Mouse (Mus musculus) liver, postnatal 0 days (tissue): Measurements from ENCODE around the gene Serpina9. TPM values are rescaled to one million over a fixed set of nuclear protein-coding genes. Genes with fewer than 3 reads are reported as not detected.
"Not testable (repeated sequence)": the region's sequence is repeated elsewhere in the genome, so short reads cannot be mapped to it uniquely, and the experiment has no call there.

ENCODE experiments used
- ATAC-seq: fragments of 200-750 bp; cut with Nextera tagmentation; 2 replicates; pipeline ENCODE4 v1.8.0; 2017; ENCODE audit warnings: mild to moderate bottlenecking, moderate library complexity
- DNase-seq: peaks from one replicate; pipeline ENCODE4 v3.0.0-alpha.2; 2016
- H3K27ac ChIP-seq: fragments of 300-500 bp; sonication (generic); 2 replicates; pipeline ENCODE4 v1.5.1; 2014; ENCODE audit warnings: antibody characterized with exemption, moderate library complexity, mild to moderate bottlenecking, low read depth
- H3K27me3 ChIP-seq: fragments of 300-500 bp; sonication (generic); 2 replicates; pipeline ENCODE4 v1.6.1; 2014; ENCODE audit warnings: low read length, control low read depth, mixed read lengths; ENCODE audit not compliant: insufficient read depth
- H3K36me3 ChIP-seq: fragments of 300-500 bp; sonication (generic); replicated peaks from 2 replicates; pipeline ENCODE4 v1.6.1; 2014; ENCODE audit warnings: mild to moderate bottlenecking, control low read depth, low read length, moderate library complexity, mixed read lengths; ENCODE audit not compliant: insufficient read depth
- H3K4me1 ChIP-seq: fragments of 300-500 bp; sonication (generic); 2 replicates; pipeline ENCODE4 v1.6.1; 2014; ENCODE audit warnings: antibody characterized with exemption, mild to moderate bottlenecking, control low read depth; ENCODE audit not compliant: insufficient read depth
- H3K4me2 ChIP-seq: fragments of 300-500 bp; sonication (generic); 2 replicates; pipeline ENCODE4 v1.6.1; 2014; ENCODE audit warnings: low read depth, mild to moderate bottlenecking, low read length, moderate library complexity, mixed read lengths
- H3K4me3 ChIP-seq: fragments of 300-500 bp; sonication (generic); 2 replicates; pipeline ENCODE4 v1.5.1; 2014; ENCODE audit warnings: low read depth, low read length
- H3K9ac ChIP-seq: fragments of 300-500 bp; sonication (generic); replicated peaks from 2 replicates; pipeline ENCODE4 v1.6.1; 2014; ENCODE audit warnings: mild to moderate bottlenecking, moderate library complexity
- H3K9me3 ChIP-seq: fragments of 300-500 bp; sonication (generic); 2 replicates; pipeline ENCODE4 v1.6.1; 2016; ENCODE audit warnings: mild to moderate bottlenecking, control low read depth, low read length, mixed read lengths
- CTCF ChIP-seq: sonication (generic); IDR thresholded peaks from 2 replicates; pipeline ENCODE4 v1.5.1; 2016; ENCODE audit warnings: antibody characterized with exemption, low read depth
- EP300 ChIP-seq: IDR thresholded peaks from 2 replicates; pipeline ENCODE4 v1.6.1; 2016; ENCODE audit warnings: antibody characterized with exemption, low read depth, mild to moderate bottlenecking
- WGBS: fragments of 180-500 bp; shearing (Covaris S2); extraction: QIAGEN DNeasy Blood & Tissue Kit; methylation state at CpG from one replicate; pipeline ENCODE4 v1.1.7; 2014; ENCODE audit not compliant: insufficient replicate concordance; 5-methylcytosine and 5-hydroxymethylcytosine counted together
- polyA plus RNA-seq: library from polyadenylated mRNA; unstranded; fragments of >200 nt; fragmentation: Nextera tagmentation; extraction: Ambion mirVana; gene quantifications from 2 replicates; pipeline ENCODE4 v1.2.1, GENCODE M21; 2015

Gene Serpina9
- polyA plus RNA-seq, 1 experiment from 2014 or later, result 0.05 TPM

GRCm38 (mm10) chr12:103962337-103962736 lies 51.2 kb downstream of the Serpina9 start:
- TF ChIP-seq CTCF (no peak), EP300 (no peak)
- Histone ChIP-seq H3K4me3 (no peak overlapping the region), H3K4me2 (no peak overlapping the region), H3K9ac (no peak overlapping the region), H3K27me3 (no peaks in the 10 kb centered on the region), H3K27ac (peak overlapping the region; percentile 84), H3K36me3 (no peaks in the 10 kb centered on the region), H3K9me3 (no peaks in the 10 kb centered on the region), H3K4me1 (peaks cover 6% of the 10 kb centered on the region; the same call in 1 of the 2 replicates)
- ATAC-seq (no peak), DNase-seq (no peak)
- 54% methylated on average over 5 of the region's 5 CpGs for WGBS

GRCm38 (mm10) chr12:103961716-103962115 lies 51.8 kb downstream of the Serpina9 start:
- ATAC-seq (peak; percentile 66), DNase-seq (no peak)
- H3K36me3 ChIP-seq, result no peaks in the 10 kb centered on the region
- TF ChIP-seq EP300 (peak; percentile 59), CTCF (no peak)
- H3K4me1 ChIP-seq, result 0 out of 2 replicates have a peak, but pooled peaks cover 2% of the 10 kb centered on the region
- H3K4me2 ChIP-seq, result no peak overlapping the region
- no peaks in the 10 kb centered on the region for H3K9me3 ChIP-seq
- no peak overlapping the region for H3K4me3 ChIP-seq
- H3K9ac ChIP-seq, result no peak overlapping the region
- H3K27me3 ChIP-seq, result no peaks in the 10 kb centered on the region
- peak overlapping the region; percentile 84 for H3K27ac ChIP-seq
- 63% methylated on average over 1 of the region's 1 CpGs for WGBS

- TF ChIP-seq CTCF (no peak), EP300 (no peak)
- 84% methylated on average over 3 of the region's 3 CpGs for WGBS
- H3K27me3 ChIP-seq, result no peaks in the 10 kb centered on the region
- DNase-seq, result no peak
- H3K36me3 ChIP-seq, result no peaks in the 10 kb centered on the region
- no peak for ATAC-seq
- no peak within 1 kb of the TSS for H3K4me3 ChIP-seq
- H3K9me3 ChIP-seq, result no peaks in the 10 kb centered on the region
- 0 out of 2 replicates have a peak, but pooled peaks cover 2% of the 10 kb centered on the region for H3K4me1 ChIP-seq
- H3K27ac ChIP-seq, result no peak within 1 kb of the TSS
- H3K9ac ChIP-seq, result no peak within 1 kb of the TSS
- H3K4me2 ChIP-seq, result no peak within 1 kb of the TSS
Measured at GRCm38 (mm10) chr12:103958798-103959197, 54.8 kb downstream of the Serpina9 start, which contains the start of gene Serpina1e. TSS of gene Serpina1e (minus strand) at chr12:103958975.

- not testable (repeated sequence) for H3K27me3 ChIP-seq, H3K9me3 ChIP-seq, H3K4me3 ChIP-seq, H3K36me3 ChIP-seq, H3K9ac ChIP-seq, H3K4me1 ChIP-seq, H3K4me2 ChIP-seq, DNase-seq
- TF ChIP-seq EP300, result 0 out of 2 replicates have a peak, but pooled peaks have one; percentile 9
- ATAC-seq, result peak; percentile 35; the same call in 1 of the 2 replicates
- 0 out of 2 replicates have a peak overlapping the region, but pooled peaks have one; percentile 30 for H3K27ac ChIP-seq
- 45% methylated on average over 2 of the region's 2 CpGs for WGBS
Measured at GRCm38 (mm10) chr12:103956555-103956954, 57.0 kb downstream of the Serpina9 start.

GRCm38 (mm10) chr12:103952972-103953371 lies 60.6 kb downstream of the Serpina9 start:
- not testable (repeated sequence) for H3K27me3 ChIP-seq, H3K9me3 ChIP-seq, H3K9ac ChIP-seq, ATAC-seq, H3K4me3 ChIP-seq, H3K4me1 ChIP-seq, H3K36me3 ChIP-seq, H3K27ac ChIP-seq, H3K4me2 ChIP-seq
- WGBS, result 48% methylated on average over 3 of the region's 3 CpGs
- peak; percentile 51 for DNase-seq

GRCm38 (mm10) chr12:103946243-103946642 lies 67.3 kb downstream of the Serpina9 start:
- no peaks in the 10 kb centered on the region for H3K36me3 ChIP-seq
- peak; percentile 27 for DNase-seq
- no peaks in the 10 kb centered on the region for H3K4me1 ChIP-seq
- TF ChIP-seq CTCF, result no peak
- no peak for TF ChIP-seq EP300
- peak; percentile 29; the same call in 1 of the 2 replicates for ATAC-seq
- H3K9me3 ChIP-seq, result no peaks in the 10 kb centered on the region
- no peak overlapping the region for H3K4me2 ChIP-seq
- no peak overlapping the region for H3K4me3 ChIP-seq
- H3K9ac ChIP-seq, result no peak overlapping the region
- 61% methylated on average over 4 of the region's 4 CpGs for WGBS
- H3K27ac ChIP-seq, result no peak overlapping the region
- H3K27me3 ChIP-seq, result no peaks in the 10 kb centered on the region

Other genes starting within 250 kb of the Serpina9 start
- gene Serpina1d, start 240.2 kb downstream of the Serpina9 start, polyA plus RNA-seq, result 2,720 and 2,731 TPM in 2 replicates
- gene Serpina1b, start 183.4 kb downstream of the Serpina9 start, polyA plus RNA-seq, result 3,088 and 3,105 TPM in 2 replicates
- gene Serpina1a, start 150.2 kb downstream of the Serpina9 start, polyA plus RNA-seq, result 2,837 and 2,905 TPM in 2 replicates
- gene Serpina1c, start 108.9 kb downstream of the Serpina9 start, polyA plus RNA-seq, result 1,386 and 1,402 TPM in 2 replicates
- 4,259 and 4,481 TPM in 2 replicates for gene Serpina1e, start 54.8 kb downstream of the Serpina9 start, polyA plus RNA-seq
- 224 and 244 TPM in 2 replicates for gene Serpina11, start 23.8 kb downstream of the Serpina9 start, polyA plus RNA-seq
- 0.13 TPM in 2 replicates for gene Serpina12, start 30.7 kb upstream of the Serpina9 start, polyA plus RNA-seq
- gene Serpina5, start 87.4 kb upstream of the Serpina9 start, polyA plus RNA-seq, result 0.54 and 0.58 TPM in 2 replicates
- 0.12 TPM in 1 of 2 replicates, not detected in the other for gene Serpina3a, start 99.0 kb upstream of the Serpina9 start, polyA plus RNA-seq
- gene Serpina3b, start 114.2 kb upstream of the Serpina9 start, polyA plus RNA-seq, result 0.65 and 0.73 TPM in 2 replicates
- 0.05 and 0.11 TPM in 2 replicates for gene Serpina3c, start 140.1 kb upstream of the Serpina9 start, polyA plus RNA-seq
- gene Serpina3f, start 200.8 kb upstream of the Serpina9 start, polyA plus RNA-seq, result 2.5 and 4.1 TPM in 2 replicates
- 18.2 and 21.9 TPM in 2 replicates for gene Serpina3g, start 222.5 kb upstream of the Serpina9 start, polyA plus RNA-seq
- 0.44 and 0.95 TPM in 2 replicates for gene Serpina3i, start 249.4 kb upstream of the Serpina9 start, polyA plus RNA-seq